Mouse (Mus musculus) kidney, postnatal 10 days (tissue): ENCODE results near the gene Hipk2.

Experiments
- DNase-seq: peaks from one replicate; pipeline ENCODE4 v3.0.0; 2021; ENCODE audit warnings: mixed read lengths

Gene Hipk2

DNA sequence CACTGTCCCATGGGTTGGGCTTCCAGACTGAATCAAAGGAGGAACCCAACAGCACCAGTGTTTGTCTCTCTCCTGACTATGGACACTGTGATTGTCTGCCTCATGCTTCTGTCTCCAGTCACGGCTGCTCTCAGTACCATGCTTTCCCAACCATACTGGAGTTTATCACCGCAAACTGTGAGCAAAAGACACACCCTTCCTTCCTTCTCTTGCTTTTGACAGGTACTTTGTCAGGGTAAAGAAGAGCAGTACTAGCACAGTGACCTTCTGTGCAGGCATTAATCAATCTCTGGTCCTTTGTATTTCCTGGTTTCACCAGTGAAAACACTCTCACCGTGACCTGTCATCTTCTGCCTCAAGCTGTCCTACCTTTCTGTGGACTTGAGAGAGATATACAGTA is 25.7 kb upstream of the Hipk2 start:
- DNase-seq: no peak

DNA sequence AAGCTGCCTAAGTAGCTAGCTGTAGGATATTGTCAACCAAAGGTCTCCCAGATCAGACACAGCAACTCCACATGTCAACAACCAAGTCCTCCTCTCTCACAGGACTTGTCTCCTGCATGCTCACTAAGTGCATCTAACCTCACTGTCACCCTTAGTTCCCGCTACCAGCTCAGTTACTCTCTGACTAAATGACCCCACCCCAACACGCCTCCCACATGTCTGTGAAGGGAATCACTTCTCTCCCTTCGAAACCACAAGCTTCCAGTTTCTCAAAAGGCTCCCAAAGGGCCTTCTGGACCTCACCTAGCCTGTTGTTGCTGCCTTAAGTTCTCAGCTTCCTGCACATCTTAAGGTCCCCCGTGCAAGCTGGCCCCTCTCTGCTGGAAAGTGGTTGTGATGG is 25.2 kb upstream of the Hipk2 start:
- no peak for DNase-seq

DNA sequence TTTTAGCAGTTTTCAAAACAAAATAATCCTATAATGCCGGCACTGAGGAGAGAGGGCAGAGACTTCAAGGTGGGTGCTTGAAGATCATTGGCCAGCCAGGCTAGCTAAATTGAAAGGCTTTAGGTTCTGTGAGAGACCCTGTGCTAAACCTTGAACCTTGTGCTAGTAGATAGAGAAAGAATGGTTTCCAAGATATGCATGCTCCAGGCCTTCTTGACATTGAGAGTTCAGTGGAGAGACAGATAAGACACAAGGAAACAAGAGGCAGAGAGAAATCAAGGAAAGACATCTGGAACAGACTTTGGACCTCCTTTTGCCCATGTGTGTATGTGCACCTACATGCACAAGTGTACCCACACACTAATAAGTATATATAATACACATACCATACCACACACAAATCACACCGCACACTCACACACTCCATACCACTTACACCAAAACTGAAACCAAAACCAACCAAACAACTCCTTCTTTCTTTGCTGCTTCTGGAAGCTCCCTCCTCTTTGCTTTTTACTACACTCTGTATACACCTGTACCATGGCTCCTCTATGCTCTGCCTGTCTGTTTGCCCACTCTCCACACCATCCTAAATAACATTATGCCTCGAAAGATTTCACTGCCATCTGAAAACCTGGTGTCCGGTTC is 24.6 kb upstream of the Hipk2 start:
- no peak for DNase-seq

DNA sequence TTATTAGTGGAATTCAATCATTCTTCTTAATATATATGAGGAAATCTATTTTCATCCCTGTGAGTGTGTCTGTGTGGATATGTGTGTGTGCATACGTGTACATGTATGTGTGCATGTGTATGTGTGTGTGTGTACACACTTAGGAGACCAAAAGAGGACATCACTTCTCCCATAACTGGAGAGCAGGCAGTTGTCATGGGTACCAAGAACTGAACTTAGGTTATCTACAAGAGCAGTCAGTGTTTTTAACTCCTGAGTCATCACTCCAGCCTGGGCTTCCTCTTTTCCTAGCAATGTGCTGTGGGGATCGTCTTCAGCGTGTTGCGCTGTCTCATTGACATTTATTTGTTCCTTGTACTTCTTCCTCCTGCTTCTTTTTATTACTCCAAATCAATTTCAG is 24.1 kb upstream of the Hipk2 start:
- no peak for DNase-seq

DNA sequence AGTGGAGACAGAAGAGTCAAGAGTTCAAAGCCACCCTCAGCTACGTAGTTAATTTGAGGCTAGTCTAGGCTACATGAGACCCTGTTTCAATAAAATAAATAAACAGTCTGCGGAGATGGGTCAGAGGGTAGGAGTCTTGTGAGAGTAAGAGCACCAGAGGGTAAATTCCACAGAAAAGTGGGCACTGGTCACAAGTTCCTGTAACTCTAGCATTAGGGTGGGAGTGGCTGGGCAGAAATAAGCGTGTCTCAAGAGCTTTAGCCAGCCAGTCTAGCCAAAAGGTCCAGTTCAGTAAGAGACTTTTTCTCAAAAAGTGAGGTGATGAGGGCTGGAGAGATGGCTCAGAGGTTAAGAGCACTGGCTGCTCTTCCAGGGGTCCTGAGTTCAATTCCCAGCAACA is 17.6 kb upstream of the Hipk2 start:
- no peak for DNase-seq

DNA sequence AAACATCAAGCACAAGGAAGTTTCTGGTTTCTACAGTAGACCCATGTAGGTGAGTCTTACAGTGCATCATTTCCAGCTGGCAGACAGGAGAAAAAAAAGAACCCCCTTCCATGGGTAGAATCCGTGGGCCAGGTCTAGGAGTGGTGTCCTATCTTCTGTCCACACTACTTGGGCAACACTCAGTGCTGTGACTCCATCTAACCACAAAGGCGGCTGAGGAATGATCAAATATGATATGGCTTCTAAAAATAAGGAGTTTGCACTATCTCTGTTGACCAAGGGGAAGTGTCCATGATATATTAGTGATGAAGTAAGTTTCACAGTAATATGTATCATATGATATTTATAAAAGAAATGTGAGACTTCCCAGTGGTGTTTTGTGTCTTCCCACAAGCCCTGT is 16.1 kb upstream of the Hipk2 start:
- DNase-seq: no peak

DNA sequence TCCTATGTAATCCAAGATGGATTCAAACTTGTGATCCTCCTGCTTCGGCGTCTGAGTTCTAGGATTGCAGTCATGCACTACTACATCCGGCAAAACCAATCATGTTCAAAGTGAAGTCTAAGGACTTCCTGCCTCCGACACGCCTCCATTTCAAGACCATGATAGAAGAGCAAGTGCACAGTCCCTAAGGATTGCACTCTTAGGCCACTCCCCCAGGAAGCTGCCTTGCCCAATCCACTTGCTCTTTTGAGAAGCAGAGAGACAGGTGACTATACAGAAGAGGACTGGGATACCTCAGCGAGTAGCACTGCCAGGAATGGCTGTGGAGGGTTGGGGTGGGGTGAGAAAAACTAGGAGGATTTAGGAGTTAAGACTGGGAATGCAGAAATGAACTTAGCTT is 13.2 kb upstream of the Hipk2 start:
- no peak for DNase-seq

DNA sequence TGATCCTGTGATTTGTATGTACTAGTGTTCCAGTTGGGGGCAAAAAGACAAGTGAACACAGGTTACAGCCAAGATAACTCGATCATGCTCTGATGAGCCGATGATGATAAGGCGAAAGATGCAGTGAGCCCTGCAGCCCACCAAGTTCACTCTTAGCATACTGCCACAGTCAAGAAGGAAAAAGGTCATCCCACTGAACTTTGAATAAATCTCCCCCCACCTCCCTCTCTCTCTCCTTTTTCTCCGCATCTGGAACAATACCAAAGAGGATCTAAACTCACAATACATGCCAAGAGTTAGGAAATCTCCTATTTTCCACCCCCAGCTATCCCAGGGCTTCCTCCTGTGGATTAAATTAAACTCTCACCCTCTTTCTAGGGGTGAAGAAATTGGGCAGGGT is 11.5 kb upstream of the Hipk2 start:
- no peak for DNase-seq

DNA sequence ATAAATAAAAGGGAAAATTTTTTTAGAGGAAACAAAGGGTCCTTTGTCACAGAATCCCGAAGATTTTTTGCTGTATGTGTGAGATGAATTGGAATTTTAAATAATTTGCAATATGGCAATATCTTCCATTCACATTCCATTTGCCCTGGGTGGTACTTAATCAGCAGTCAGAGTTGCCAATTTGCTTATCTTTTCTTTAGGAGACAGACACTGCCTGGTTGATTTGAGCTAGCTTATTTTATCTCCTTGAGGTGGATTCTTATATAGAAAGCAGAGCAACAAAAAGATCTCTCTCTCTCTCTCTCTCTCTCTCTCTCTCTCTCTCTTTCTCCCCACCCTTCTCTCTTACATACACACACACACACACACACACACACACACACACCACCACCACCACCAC is 9.2 kb upstream of the Hipk2 start:
- DNase-seq: no peak

DNA sequence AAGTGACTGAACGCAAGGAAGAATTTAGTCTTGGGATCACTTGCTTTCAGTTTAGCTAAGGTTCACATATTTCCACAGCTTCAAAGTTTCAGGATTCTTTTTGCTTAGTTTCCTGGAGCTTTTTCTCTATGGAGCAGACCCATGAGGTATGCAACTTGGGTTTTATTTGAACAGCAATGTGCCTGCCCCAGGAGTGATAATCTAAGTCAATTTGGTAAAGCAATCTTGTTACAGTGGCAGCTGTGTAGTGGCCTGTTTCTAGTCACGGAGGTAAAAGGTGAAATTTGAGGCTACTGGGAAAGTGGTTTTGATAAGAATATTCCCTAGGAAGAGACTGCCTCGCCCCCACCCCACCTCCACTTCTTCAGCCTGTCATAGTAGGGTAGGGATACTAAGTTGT is 8.5 kb upstream of the Hipk2 start:
- DNase-seq: no peak

DNA sequence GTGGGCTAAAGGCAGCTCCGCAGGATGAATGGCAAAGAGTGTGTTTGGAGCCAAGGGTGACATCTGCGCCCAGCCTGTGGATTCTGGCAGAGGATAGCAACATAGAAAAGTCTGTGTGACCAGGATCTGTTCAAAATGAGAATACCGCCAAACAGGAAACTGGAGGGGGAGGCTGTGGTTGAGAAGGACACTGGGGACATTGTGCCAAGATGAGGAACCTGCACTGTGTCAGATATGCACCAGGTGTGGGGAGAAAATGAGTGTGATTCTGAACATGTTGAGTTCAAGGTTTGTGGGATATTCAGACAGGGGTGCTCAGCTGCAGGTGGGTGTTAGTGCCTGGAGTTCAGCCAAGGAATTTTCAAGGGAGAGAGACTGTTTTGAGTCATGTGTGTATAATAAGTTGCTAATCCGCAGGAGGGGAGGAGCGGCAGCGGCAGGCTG is 6.8 kb upstream of the Hipk2 start:
- no peak for DNase-seq

DNA sequence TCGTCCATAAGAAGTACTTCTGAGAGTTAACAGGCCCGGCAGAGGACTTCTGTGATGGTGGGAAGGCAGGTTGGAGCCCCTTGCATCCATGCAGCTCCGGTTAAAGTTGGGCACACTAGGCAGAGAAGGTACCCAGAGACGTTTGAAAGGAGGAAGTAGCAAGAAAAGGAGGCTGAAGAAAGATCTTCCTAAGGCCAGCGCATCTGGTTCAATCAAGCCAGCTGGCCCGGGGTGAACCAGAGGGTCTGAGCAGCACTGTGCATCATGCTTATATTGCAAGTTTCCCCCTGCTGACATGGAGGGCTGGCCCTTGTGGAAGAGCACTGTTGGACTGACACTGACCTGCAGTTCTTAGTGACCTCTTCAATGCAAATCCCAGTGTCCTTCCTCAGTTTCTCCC is 6.0 kb upstream of the Hipk2 start:
- no peak for DNase-seq

DNA sequence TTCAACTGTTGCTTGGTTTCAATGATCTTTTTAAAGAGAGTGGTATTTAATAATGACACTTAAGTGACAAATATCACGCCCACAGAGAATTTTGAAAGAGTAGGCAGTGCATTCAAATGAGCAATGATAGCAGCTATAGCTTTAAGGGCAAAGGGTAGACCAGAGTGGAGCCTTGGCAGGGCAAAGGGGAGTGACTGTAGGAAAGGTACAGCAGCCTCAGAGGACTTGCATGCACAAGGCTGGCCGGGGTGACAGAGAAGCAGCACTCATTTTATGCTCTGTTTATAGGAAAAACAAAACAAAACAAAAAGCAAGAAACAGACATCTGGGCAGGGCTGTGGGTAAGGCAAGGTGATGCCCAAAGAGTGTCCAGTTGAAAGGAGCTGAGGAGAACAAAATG is 5.5 kb upstream of the Hipk2 start:
- DNase-seq: no peak

DNA sequence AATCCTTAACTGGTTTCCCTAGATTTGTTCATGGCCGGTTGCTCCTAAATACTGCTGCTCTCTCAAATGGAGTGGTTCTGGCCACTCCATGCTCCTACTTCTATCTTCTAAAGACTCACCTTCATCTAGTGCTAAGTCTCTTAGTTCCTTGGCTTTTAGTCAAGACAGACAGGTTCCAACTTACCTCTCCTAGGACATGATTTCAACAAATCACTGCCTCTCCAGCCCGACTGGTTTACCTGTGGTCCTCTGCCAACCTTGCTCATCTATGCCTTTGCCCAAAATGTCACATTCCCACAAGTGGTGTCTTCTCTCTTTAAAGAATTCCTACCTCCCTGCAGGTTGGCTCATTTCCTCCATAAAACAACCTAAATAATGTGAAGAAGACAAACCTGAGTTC is 1.7 kb upstream of the Hipk2 start:
- no peak for DNase-seq

DNA sequence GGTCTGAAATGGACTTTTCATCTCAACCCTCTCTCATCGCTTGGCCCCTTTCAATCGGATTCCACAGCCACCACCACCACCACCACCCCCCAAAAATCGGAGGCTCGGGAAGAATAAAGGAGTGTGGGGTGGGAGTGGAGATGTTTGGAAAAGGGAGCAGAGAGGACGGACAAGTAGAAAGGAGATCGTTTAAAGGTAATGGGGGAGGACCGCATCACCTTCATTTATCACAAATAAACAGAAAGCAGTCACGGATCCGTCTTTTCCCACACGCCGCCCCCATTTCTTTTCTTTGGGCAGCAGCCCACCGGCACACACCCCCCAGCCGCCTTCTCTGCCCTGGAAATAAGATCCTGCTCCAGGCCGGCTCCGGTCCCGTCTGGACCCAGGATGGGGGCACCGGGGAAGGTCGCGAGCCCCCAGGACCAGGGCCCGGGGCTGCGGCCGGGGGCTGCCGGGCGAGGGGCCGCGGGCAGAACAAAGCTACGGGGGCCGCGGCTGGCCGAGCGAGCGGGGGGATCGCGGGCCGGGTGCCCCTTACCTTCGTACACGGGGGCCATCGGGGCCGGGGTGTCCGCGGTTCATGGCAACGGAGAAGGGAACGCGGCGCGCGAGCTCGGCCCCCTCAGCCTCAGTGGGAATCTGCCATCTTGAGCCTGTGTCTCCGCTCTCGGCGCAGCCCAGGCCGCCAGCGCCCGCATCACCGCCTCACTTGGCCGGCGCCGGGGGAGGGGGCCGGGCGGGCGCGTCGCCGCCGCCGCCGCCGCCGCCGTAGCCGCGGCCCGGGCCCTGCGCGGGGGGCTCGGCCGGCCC is 501 bp downstream of the Hipk2 start, which contains the start of gene Tbxas1:
TSS of gene Tbxas1 (plus strand) at position 147 of the 813 bp plus-strand sequence.
- DNase-seq: peak; percentile 73

DNA sequence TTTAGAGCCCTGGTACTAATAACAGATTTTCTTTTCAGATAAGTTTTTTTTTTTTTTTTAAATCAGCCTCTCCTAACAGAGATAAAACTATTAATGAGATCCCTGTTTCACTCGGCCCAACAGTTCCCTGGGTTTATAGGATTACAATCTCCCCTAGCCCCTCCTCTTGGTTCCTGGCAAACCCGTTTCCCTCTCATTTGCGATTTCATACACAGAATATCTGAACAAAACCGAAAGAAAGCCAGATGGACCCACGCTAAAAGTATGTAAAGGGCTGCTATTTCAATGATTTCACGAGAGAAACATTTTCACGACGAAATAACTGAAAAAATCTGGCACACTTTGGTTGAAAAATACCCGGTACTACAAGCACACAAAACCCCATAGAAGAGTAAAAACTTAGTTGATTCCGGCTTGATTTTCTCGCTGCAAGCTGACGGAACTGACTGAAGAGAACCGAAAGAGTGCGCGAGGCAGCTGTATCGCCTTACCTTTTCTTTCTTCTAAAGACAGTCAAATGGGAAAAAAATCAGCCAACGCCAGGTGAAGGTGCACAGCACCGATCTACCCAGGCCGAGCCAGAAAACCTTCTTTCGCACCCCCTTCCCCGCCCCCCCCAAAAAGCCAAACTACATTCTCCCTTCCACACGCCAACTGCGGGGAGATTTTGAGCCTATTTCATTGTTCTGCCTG is 1.3 kb downstream of the Hipk2 start:
- peak; percentile 48 for DNase-seq

DNA sequence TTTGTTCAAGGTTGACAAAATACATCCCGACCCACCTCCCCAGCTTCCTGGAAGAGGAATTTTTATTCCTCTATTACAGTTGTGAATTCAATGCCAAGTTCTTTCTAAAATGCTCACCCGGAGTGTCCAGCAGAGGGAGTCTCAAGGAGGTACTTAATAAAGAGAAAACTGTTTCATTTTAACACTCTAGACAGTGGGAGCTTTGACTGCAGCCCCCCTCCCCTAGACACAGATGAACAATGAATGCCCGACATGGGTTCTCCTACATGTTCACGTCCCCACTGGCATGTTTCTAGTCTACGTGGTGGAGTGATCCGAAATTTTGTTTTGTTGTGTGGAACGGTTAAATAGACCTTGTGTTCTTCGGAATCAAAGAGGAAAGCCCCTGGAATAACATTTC is 1.9 kb downstream of the Hipk2 start:
- DNase-seq: peak; percentile 81

DNA sequence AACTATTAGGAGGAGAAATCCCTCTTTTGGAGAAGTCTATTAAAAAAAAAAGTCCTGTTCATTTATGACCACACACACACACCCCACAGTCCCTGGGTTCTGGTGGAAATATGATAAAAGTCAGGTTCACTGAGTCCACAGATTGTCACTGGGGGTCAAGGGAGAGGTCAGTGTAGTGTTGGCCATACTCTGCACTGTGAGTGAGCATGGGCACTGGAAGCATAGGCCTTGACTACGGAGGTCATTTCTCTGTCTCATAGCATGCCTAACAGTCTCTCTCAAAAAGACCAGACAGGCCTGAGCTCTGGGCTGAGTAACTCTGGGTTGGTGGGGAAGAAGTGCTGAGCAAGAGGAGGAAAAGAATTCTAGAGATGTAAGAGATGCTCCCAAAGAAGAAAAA is 2.6 kb downstream of the Hipk2 start:
- DNase-seq: no peak

DNA sequence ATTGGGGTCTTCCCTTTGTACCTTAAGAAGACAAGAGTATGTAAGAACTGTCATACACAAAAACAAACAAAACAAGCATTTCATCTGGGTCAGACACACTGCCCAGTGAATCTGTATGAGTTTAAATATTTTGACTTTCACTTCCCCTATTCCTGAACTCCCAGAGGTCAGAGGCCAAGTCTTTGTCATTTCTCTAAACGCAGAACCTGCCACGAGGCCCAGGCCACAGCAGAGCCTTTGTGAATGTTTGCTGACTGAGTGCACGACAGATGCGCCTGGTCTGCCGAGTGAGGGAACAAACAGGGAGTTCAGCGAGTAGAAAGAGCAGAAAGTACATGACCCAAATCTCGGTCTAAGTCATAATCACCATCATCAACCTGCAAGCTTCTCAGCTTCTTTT is 4.9 kb downstream of the Hipk2 start:
- DNase-seq: peak; percentile 46

DNA sequence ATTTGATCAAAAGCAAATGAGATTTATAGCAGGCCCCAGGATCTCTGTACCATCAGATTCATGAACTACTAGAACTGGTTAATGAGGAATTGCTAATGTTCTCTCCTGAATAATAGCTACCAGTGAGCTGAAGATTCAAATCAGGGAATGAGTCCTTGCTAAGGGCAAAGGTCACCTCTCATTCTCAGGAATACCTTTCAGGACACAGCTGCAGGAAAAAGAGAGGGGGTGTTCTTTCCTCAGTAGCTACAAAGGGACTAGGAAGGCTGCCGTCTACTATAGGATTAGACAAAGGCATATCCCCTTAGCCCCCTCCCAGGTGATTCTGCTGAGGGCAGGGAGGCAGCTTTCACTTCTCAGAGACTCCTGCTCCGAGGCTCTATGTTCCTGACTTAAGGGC is 5.9 kb downstream of the Hipk2 start:
- no peak for DNase-seq

DNA sequence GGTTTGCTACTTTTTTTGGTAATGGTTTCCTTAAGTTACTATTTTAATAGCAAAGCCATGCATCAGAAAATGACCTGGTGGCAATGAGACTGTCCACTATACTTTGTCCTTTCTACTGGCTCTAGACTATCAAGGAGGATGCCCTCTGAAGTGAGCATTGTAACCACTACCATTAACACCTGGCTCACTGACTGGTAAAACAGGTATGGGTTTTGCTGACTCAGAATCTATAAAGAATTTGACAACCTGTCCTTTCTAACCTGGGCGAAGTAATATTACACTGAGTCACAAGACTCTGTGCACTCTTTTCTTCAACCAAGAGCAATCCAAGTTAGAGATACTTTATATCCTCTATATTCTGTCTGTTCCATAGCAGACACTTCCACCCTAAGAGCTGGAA is 7.0 kb downstream of the Hipk2 start:
- DNase-seq: no peak

DNA sequence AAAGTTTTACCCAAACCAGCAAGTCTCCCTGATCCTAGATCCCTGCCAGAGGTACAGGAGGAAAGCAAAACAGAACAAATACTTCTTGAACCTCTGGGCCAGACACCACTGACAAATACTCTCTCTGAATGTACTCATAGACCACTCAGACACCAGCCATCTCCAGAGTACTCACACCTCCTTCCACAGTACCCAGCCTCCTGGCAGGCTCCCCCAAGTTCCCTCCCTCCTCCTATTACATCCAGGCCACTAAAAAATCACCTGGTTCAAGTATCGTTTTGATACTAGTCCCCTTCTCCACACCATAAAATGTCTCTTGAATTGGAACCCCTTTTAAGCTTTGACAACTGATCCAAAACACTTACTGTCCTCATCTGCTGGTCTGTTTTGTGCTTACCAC is 8.7 kb downstream of the Hipk2 start:
- DNase-seq: no peak

DNA sequence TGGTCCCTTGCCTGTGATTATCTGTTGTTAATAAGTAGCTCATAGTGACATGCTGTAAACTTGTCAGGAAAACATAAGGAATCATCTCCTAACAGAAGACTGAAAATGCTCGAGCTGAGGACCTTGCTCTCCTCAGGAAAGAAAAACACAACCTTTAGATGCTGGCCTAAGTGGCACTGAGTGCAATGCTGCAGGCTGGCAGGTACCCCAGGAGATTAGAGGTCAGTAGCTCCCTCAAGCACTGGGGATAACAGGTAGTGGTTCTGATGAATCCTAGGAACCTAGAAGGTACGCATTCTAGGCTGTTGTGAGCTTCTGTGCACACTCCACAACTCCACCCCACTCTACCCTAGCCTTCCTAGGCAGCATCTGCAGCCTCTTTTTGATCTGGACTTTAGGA is 9.2 kb downstream of the Hipk2 start:
- no peak for DNase-seq

DNA sequence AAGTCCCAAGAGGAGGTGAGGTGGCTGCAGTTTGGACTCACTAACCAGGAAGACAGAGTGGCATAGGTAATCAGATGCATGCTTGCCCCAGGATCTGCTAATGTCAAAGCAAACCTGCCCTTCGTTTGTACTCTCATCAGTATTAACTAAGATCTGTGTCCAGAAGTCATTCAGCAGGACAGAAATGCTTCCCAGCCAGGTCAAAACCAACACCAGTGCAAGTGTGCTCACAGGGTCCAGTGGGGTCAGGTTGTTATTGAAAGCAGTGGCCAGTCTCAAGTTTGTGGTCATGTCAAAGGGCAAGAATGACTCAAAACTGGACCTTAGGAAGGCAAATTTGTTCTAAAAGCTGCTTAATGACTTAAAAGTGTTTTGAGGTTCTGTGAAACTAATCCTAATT is 9.6 kb downstream of the Hipk2 start:
- no peak for DNase-seq
